Mouse (Mus musculus): ENCODE measurements around the gene Arid5a.
A peak's percentile ranks its signal among the peaks of the same experiment; 100 is the strongest.

The Arid5a gene

GRCm38 (mm10) chr1:36307495-36308280 lies at the start of gene Arid5a:
TSS of gene Arid5a (plus strand) at chr1:36307733.
- peak; percentile 95 for DNase-seq (ENCODE audit: low read depth, low spot score)

- DNase-seq (ENCODE audit: low read depth, low spot score), result no peak
Observed at GRCm38 (mm10) chr1:36258631-36259030, 48.9 kb upstream of the Arid5a start.

- DNase-seq (ENCODE audit: low read depth, low spot score), result no peak
Observed at GRCm38 (mm10) chr1:36259281-36259680, 48.3 kb upstream of the Arid5a start.

GRCm38 (mm10) chr1:36260418-36260817 lies 47.1 kb upstream of the Arid5a start:
- DNase-seq (ENCODE audit: low read depth, low spot score), result no peak

DNA sequence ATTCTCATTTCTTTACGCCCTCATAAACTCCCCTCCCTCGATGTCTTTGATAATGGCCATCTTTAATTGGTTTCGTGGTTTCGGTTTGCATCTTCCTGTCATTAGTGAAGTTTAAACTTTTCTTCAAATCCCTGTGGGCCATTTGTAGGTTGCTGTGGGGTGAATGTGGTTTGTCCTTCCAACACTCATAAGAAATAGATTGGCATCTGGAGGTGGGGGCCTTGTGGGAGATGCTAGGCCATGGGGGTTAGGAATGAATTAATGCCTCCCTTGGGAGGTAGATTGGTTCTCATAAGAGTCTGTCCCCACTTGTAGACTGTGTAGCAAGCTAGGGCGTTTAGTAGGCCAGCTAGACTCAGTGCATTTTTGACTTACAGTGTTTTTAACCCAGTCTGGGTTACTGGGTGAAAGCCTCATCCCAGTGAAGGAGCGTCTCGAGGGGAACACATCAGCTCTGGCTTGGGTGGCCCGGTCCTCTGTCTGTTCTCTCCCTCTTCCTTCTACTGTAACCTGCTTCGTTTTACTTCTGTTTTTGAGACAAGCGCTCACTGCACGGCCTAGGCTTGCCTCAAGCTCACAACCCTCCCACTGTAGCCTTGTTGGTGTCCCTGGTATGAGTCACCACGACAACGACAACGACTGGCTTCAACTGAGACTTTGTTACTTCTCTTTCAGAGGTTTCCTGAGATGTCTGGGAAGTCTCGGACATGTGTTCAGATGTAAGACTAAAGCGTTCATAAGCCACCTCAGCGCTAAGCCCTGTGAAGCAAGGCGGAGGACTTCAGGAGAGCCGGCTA lies 45.6 kb upstream of the Arid5a start:
- no peak for DNase-seq (ENCODE audit: low read depth, low spot score)

DNA sequence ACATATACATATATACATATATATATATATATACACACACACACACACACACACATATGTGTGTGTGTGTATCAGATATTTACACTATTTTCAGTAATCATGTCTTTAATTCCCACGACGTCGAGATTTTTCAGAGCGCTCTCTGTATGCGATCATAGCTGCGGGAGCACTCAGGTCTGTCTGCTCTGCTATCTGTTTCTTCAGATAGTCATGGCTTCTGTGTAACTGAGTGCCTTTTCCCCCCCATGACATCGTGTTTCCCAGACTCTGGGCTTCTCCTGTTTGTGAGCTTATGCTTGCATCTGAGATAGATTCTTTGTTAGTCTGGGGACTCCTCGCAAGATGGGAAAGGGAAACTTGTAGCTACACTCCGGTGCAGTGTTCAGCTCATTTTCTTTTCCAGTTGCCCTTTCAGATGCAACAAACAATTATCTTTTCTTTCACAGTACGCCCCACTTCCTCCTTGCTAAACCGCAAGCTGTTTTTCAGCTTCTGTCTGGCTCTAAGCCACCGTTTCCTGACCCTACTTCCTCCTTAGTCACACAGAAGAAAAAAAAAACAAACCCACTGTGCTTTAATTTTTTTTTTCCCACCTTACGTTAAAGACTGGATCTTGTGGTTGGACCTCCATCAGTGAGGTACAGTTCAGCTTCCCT lies 43.6 kb upstream of the Arid5a start:
- no peak for DNase-seq (ENCODE audit: low read depth, low spot score)

GRCm38 (mm10) chr1:36266293-36266692 lies 41.2 kb upstream of the Arid5a start:
- DNase-seq (ENCODE audit: low read depth, low spot score), result no peak

DNA sequence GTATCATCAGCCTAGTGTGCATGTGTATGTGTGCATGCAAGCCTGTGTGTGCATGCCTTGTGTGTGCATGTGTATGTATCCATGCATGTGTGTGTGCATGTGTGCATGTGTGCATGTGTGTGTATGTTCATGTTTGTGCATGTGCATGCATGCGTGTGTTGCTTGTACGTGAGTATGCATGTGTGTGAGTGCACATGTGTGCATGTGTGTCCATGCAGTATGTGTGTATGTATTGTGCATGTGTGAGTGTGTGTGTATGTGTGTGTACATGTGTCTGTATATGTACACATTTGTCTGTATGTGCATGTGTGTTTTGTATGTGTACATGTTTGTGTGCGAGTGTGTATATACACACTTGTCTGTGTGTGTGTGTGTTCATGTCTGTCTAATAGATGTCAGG lies 39.9 kb upstream of the Arid5a start:
- no peak for DNase-seq (ENCODE audit: low read depth, low spot score)

DNA sequence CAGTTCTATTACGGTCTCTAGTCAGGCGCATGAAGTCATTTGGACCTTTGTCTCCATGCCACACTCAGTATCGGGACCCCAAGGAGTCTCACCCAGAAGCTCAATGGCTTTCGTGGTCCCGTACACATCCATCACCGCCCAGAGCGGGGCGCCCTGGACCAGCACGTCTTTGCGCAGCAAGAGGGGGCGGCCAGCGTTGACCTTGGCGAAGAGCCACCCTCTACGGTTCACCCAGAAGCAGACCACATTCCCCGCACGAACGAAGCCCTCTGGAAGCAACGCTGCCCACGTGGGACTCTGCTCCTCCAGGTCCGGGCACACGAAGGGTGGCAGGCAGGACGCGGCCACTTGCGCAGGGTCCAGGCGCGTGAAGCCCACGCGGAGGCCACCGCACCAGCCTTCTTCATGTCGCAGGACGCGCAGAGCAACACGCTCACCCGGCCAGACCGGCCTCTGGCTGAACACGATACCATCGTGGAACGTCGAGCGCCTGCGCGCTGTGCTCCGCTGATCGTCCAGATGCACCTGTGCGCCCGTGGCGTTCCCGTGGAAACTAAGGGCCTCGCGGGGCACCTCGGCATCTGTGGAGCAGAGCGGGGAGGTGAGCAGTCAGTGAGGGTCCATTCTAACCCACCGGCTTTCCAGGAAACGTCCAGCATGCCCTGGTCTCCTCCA lies 38.3 kb upstream of the Arid5a start:
- DNase-seq (ENCODE audit: low read depth, low spot score), result no peak

DNA sequence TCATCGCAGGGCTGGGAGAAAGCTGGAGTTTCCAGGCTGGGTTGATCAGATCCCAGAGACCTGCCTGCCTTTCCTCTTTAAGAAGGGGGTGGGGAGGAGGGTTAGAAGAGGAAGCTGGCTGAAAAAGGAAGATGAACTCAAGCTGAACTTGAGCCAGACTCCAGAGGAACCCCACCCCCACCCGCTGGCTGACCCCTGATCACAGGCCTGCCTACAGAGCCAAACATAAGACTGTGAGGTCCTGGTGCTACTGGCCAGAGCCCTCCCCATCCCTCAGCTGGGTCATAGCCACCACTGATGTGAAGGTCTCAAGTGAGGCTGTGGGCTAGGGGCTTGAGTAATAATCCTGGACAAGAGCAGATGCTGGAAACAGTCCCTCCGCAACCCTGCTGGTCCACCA lies 36.9 kb upstream of the Arid5a start:
- DNase-seq (ENCODE audit: low read depth, low spot score), result no peak

- DNase-seq (ENCODE audit: low read depth, low spot score), result no peak
Observed at GRCm38 (mm10) chr1:36271516-36272230, 35.9 kb upstream of the Arid5a start.

DNA sequence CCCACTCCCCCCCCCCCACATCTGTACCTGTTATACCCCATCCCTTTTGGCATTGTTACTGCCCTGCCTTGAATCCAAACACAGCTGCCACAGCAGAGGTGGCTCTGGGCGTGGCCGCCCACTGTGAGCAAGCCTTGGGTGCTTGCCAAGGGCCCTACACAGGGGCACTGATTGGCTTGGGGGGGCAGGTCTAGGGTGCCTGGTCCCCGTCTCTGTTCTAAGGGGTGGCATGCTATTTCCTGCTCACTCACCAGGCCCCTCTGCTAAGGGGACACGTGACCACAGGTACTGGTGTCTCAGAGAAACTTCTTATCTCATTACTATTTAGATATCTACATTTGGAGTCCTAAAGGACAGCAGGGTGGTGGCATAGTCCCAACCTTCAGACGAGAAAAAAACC lies 35.0 kb upstream of the Arid5a start:
- no peak for DNase-seq (ENCODE audit: low read depth, low spot score)

GRCm38 (mm10) chr1:36273288-36273687 lies 34.2 kb upstream of the Arid5a start:
- DNase-seq (ENCODE audit: low read depth, low spot score), result peak; percentile 44

- no peak for DNase-seq (ENCODE audit: low read depth, low spot score)
Observed at GRCm38 (mm10) chr1:36274455-36274854, 33.1 kb upstream of the Arid5a start, which contains the start of gene Neurl3. TSS of gene Neurl3 (minus strand) at chr1:36274679.

- DNase-seq (ENCODE audit: low read depth, low spot score), result no peak
Observed at GRCm38 (mm10) chr1:36275635-36276389, 31.7 kb upstream of the Arid5a start.

GRCm38 (mm10) chr1:36277267-36278060 lies 30.1 kb upstream of the Arid5a start:
- DNase-seq (ENCODE audit: low read depth, low spot score), result peak; percentile 88

GRCm38 (mm10) chr1:36279202-36279601 lies 28.3 kb upstream of the Arid5a start:
- DNase-seq (ENCODE audit: low read depth, low spot score), result peak; percentile 89

- peak; percentile 56 for DNase-seq (ENCODE audit: low read depth, low spot score)
Observed at GRCm38 (mm10) chr1:36280938-36281337, 26.6 kb upstream of the Arid5a start.

- DNase-seq (ENCODE audit: low read depth, low spot score), result no peak
Observed at GRCm38 (mm10) chr1:36281849-36282248, 25.7 kb upstream of the Arid5a start.

All from 3T3-L1 (cell line).